Mouse (Mus musculus) gastrocnemius, adult 2 months (tissue): Measurements from ENCODE around the gene Smoc2. TPM values are rescaled to one million over a fixed set of nuclear protein-coding genes. Genes with fewer than 3 reads are reported as not detected.

ENCODE experiments used
- DNase-seq: peaks from one replicate; pipeline ENCODE4 v3.0.0; 2022
- H3K27ac ChIP-seq: fragments of 200-600 bp; 2 replicates; pipeline ENCODE4 v1.8.1; 2022; ENCODE audit warnings: mild to moderate bottlenecking
- H3K4me3 ChIP-seq: fragments of 200-600 bp; 2 replicates; pipeline ENCODE4 v1.8.1; 2022; ENCODE audit warnings: mild to moderate bottlenecking, moderate library complexity
- CTCF ChIP-seq: fragments of 200-600 bp; IDR thresholded peaks from 2 replicates; pipeline ENCODE4 v1.8.1; 2022; ENCODE audit warnings: antibody characterized with exemption, mild to moderate bottlenecking, moderate library complexity
- intact Hi-C: fragments of 180-260 bp; cut with DNase I; formaldehyde crosslinking; loops from one replicate; pipeline ENCODE4 v1.15.1; 2025
- total RNA-seq, 2 experiments: library from RNA; stranded (reverse); gene quantifications; 2 replicates each; pipeline ENCODE4 v1.2.3; 2021

The Smoc2 gene
- total RNA-seq, 2 experiments from 2014 or later, result 40.6 to 65.5 TPM

DNA sequence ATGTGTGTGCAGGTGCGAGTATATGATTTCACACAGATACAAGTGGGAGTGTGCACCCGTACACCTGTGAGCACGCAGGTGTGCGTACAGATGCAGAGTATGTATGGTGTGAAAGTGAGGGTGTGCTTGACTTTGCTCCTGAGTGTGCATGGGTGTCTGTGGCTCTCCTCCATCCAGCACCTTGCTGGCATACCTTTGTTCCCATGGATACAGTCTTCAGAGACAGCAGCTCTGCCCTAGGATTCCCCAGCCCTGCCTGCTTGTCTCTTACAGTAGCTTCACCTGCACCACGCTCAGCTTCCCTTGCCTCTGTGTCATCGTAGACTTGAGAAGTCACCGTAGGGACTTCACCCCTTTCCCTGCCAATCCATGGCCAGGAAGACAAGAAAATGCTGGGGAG, 51.2 kb downstream of the Smoc2 start:
- no peak for TF ChIP-seq CTCF
- H3K4me3 ChIP-seq, result no peak overlapping the region
- no peak for DNase-seq
- intact Hi-C loops, result no loop called here
- no peak overlapping the region for H3K27ac ChIP-seq

DNA sequence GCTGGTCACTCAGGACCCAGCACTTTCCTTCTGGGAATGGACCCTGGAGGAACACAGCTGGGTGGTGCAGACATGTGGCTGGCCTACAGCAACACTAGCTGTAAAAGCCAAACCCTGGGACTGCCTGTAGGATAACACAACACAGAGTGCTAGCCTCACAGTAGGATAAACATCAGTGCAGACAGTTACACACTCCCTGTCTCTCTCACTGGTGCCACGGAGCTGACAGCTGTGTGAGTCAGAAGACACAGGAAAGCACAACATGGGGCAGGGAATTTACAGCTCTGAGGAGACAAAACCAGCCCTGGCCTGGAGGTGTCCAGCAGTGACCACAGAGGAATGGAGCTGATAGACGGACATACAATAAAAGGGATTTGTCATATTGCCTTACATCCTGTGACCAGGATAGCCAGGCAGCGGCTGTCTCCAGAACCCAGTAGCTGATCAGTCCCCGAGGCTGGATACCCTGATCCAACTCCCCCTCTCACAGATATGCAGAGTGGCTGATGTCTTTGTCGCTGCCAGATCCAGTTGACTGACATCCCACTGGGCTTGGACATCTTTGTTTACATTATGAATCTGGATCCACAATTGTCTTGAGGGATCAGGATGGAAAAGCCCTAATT, 60.7 kb downstream of the Smoc2 start:
- H3K27ac ChIP-seq, result no peak overlapping the region
- no peak for DNase-seq
- no peak for TF ChIP-seq CTCF
- intact Hi-C loops, result no loop called here
- H3K4me3 ChIP-seq, result no peak overlapping the region

GRCm38 (mm10) chr17:14340736-14341135, 61.4 kb downstream of the Smoc2 start:
- intact Hi-C loops, result no loop called here
- TF ChIP-seq CTCF, result no peak
- no peak for DNase-seq
- Histone ChIP-seq H3K4me3 (no peak overlapping the region), H3K27ac (no peak overlapping the region)

DNA sequence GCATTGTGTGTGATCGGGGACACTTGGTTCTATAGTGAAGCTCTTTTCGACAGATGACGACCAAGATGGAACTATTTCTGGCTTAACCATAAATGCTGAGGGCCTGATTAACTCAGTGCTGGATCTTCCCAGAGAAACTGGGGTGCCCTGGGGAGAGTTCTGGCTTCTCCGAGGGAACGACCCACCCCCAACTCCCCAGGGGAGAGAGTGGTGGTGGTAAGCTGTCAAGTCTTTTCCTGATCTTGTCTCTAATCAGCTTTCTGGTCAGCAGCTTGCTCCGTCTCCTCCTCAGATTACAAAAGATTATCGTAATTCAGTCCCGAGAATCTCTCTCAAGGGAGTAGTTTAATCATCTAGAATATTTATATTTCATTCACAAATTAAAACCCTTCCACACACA, 63.2 kb downstream of the Smoc2 start:
- DNase-seq, result no peak
- intact Hi-C loops, result no loop called here
- Histone ChIP-seq H3K27ac (no peak overlapping the region), H3K4me3 (no peak overlapping the region)
- no peak for TF ChIP-seq CTCF

GRCm38 (mm10) chr17:14343442-14343841, 64.1 kb downstream of the Smoc2 start:
- intact Hi-C loops, result no loop called here
- DNase-seq, result no peak
- H3K4me3 ChIP-seq, result no peak overlapping the region
- no peak for TF ChIP-seq CTCF
- no peak overlapping the region for H3K27ac ChIP-seq

DNA sequence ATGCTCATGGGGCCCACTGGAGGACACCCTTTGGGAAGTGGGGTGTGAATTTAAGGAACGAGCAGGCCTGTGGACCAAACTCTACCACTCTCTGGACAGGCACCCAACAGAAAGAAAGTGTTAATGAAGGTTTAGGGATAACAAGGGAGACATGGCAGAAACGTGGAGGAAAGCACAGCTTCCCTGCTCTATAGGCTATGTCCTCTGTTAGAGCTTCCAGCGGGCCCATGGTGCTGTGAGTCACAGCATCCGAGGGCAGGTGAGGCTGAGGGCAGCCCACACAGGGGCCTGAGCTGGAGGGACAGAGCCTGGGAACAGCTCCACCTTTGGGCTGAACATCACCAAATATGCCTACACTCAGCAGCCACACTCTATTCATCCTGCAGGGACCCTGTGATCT, 66.2 kb downstream of the Smoc2 start:
- no peak overlapping the region for H3K27ac ChIP-seq

GRCm38 (mm10) chr17:14346891-14347290, 67.6 kb downstream of the Smoc2 start:
- Histone ChIP-seq H3K4me3 (no peak overlapping the region), H3K27ac (no peak overlapping the region)
- intact Hi-C loops, result no loop called here
- no peak for TF ChIP-seq CTCF
- DNase-seq, result no peak

More for the DNA sequence above, 66.2 kb downstream of the Smoc2 start:
- intact Hi-C loops, result no loop called here
- no peak overlapping the region for H3K4me3 ChIP-seq
- no peak for TF ChIP-seq CTCF
- no peak for DNase-seq

- Histone ChIP-seq H3K27ac (no peak overlapping the region), H3K4me3 (no peak overlapping the region)
- no peak for TF ChIP-seq CTCF
- DNase-seq, result no peak
- intact Hi-C loops, result no loop called here
Observed at GRCm38 (mm10) chr17:14349086-14349814, 69.9 kb downstream of the Smoc2 start.

- intact Hi-C loops, result no loop called here
- Histone ChIP-seq H3K27ac (no peak overlapping the region), H3K4me3 (no peak overlapping the region)
- no peak for DNase-seq
- no peak for TF ChIP-seq CTCF
Observed at GRCm38 (mm10) chr17:14353219-14354079, 74.1 kb downstream of the Smoc2 start.

- H3K27ac ChIP-seq, result no peak overlapping the region
- no peak for DNase-seq
- intact Hi-C loops, result no loop called here
- no peak for TF ChIP-seq CTCF
- H3K4me3 ChIP-seq, result no peak overlapping the region
Observed at GRCm38 (mm10) chr17:14361511-14361910, 82.2 kb downstream of the Smoc2 start.

GRCm38 (mm10) chr17:14370476-14370875, 91.2 kb downstream of the Smoc2 start:
- no peak overlapping the region; the same call in 1 of the 2 replicates for H3K27ac ChIP-seq
- H3K4me3 ChIP-seq, result no peak overlapping the region
- no peak for DNase-seq
- intact Hi-C loops, result loop anchor here (10.0 kb wide), 2 partner anchors 86 to 126 kb away; no protein-coding TSS in a partner anchor
- TF ChIP-seq CTCF, result no peak

DNA sequence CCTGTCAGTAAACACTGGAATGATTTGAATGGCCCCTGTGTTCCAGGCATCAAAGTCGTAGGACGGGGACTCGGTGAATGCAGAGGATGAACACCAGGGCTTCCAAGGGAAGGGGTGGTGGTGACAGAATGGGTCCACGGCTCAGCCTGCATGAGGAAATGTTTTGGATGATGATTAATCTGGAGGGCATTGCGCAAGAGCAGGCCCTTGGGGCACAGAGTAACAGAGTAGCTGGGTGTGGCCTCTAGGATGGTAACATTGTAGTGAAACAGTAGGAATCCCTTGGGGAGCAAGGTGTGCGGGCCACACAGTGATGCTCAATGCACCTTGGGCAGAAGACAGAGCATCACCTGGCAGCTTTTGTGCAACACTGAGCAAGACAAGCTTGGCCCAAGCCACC, 92.3 kb downstream of the Smoc2 start:
- TF ChIP-seq CTCF, result no peak
- intact Hi-C loops, result loop anchor here (10.0 kb wide), 2 partner anchors 87 to 127 kb away; no protein-coding TSS in a partner anchor
- H3K4me3 ChIP-seq, result no peak overlapping the region
- peak; percentile 60 for DNase-seq
- H3K27ac ChIP-seq, result peak overlapping the region; percentile 69
